Mouse (Mus musculus) spleen, adult 2 months (tissue): ENCODE data around the gene Ccdc97. TPM values are rescaled to one million over a fixed set of nuclear protein-coding genes. Genes with fewer than 3 reads are reported as not detected.

ENCODE experiments used
- DNase-seq, 2 experiments: peaks; one replicate each; pipeline versions ENCODE4 v3.0.0 to v3.0.0-alpha.2; 2012 to 2021; ENCODE audit warnings: low spot score in 2 of 2, low read depth in 1 of 2
- H3K27ac ChIP-seq: fragments of 200-500 bp; 2 replicates; pipeline ENCODE4 v1.5.1; 2012; ENCODE audit warnings: low read length, inconsistent platforms; ENCODE audit not compliant: insufficient read depth
- H3K27me3 ChIP-seq: fragments of 200-500 bp; 2 replicates; pipeline ENCODE4 v1.6.1; 2012; ENCODE audit warnings: mild to moderate bottlenecking, moderate library complexity, low read length, inconsistent platforms; ENCODE audit not compliant: control insufficient read depth, insufficient read depth
- H3K36me3 ChIP-seq: fragments of 200-500 bp; 2 replicates; pipeline ENCODE4 v1.6.1; 2012; ENCODE audit warnings: mild to moderate bottlenecking, low read length, inconsistent platforms; ENCODE audit not compliant: control insufficient read depth, insufficient read depth
- H3K4me1 ChIP-seq: fragments of 200-500 bp; 2 replicates; pipeline ENCODE4 v1.6.1; 2011; ENCODE audit warnings: inconsistent platforms; ENCODE audit not compliant: control insufficient read depth, insufficient read depth, insufficient read length
- H3K4me3 ChIP-seq: fragments of 200-500 bp; 2 replicates; pipeline ENCODE4 v1.5.1; 2011; ENCODE audit warnings: mild to moderate bottlenecking, inconsistent platforms; ENCODE audit not compliant: insufficient read depth, insufficient read length; ENCODE audit errors: extremely low read depth
- CTCF ChIP-seq: fragments of 200-500 bp; IDR thresholded peaks from 2 replicates; pipeline ENCODE4 v1.5.1; 2011; ENCODE audit warnings: mild to moderate bottlenecking, inconsistent platforms; ENCODE audit not compliant: insufficient read depth, insufficient read length, insufficient replicate concordance; ENCODE audit errors: extremely low read depth
- POLR2A ChIP-seq: fragments of 200-500 bp; IDR thresholded peaks from 2 replicates; pipeline ENCODE4 v1.6.1; 2011; ENCODE audit warnings: low read depth, low read length, inconsistent platforms
- WGBS: fragments of 180-500 bp; shearing (Covaris S2); methylation state at CpG from one replicate; pipeline ENCODE4 v1.1.7; 2018; 5-methylcytosine and 5-hydroxymethylcytosine counted together
- polyA plus RNA-seq: library from polyadenylated mRNA; depleted of rRNA; stranded (reverse); fragments of >200 nt; gene quantifications from 2 replicates; pipeline ENCODE4 v1.2.3, GENCODE M21; 2012

Ccdc97 gene
- polyA plus RNA-seq, 1 experiment = 81.5 TPM

- no peak overlapping the region for H3K4me3 ChIP-seq
These were observed 19.0 kb downstream of the Ccdc97 start for GRCm38 (mm10) chr7:25699851-25700250.

GRCm38 (mm10) chr7:25694104-25694503 lies 24.8 kb downstream of the Ccdc97 start:
- DNase-seq = no peak
- Histone ChIP-seq H3K4me3 (no peak overlapping the region), H3K27ac (no peak overlapping the region), H3K4me1 (peaks cover 11% of the 10 kb centered on the region; the same call in 1 of the 2 replicates), H3K36me3 (peaks cover 56% of the 10 kb centered on the region), H3K27me3 (no peaks in the 10 kb centered on the region)
- TF ChIP-seq CTCF (no peak), POLR2A (no peak)
- WGBS = 90% methylated on average over 8 of the region's 8 CpGs

More at GRCm38 (mm10) chr7:25699851-25700250, 19.0 kb downstream of the Ccdc97 start:
- DNase-seq = no peak
- WGBS = 94% methylated on average over 13 of the region's 13 CpGs
- no peaks in the 10 kb centered on the region for H3K4me1 ChIP-seq
- H3K36me3 ChIP-seq = peaks cover 62% of the 10 kb centered on the region
- TF ChIP-seq CTCF (no peak), POLR2A (no peak)
- H3K27ac ChIP-seq = no peak overlapping the region
- no peaks in the 10 kb centered on the region for H3K27me3 ChIP-seq

- DNase-seq = no peak
- TF ChIP-seq CTCF = no peak
- no peak for TF ChIP-seq POLR2A
- H3K27me3 ChIP-seq = no peaks in the 10 kb centered on the region
- WGBS = 42% methylated on average over 5 of the region's 5 CpGs
- H3K4me1 ChIP-seq = peaks cover 19% of the 10 kb centered on the region
- peaks cover 25% of the 10 kb centered on the region for H3K36me3 ChIP-seq
- peak overlapping the region; percentile 89 for H3K27ac ChIP-seq
- H3K4me3 ChIP-seq = peak overlapping the region; percentile 88
These were observed 28.8 kb downstream of the Ccdc97 start for GRCm38 (mm10) chr7:25690051-25690450.

GRCm38 (mm10) chr7:25689603-25690021 lies 29.3 kb downstream of the Ccdc97 start:
- H3K27me3 ChIP-seq = no peaks in the 10 kb centered on the region
- H3K4me3 ChIP-seq = peak overlapping the region; percentile 88
- TF ChIP-seq POLR2A = no peak
- no peak for TF ChIP-seq CTCF
- H3K36me3 ChIP-seq = peaks cover 22% of the 10 kb centered on the region
- 1% methylated on average over 12 of the region's 12 CpGs for WGBS
- peaks cover 24% of the 10 kb centered on the region for H3K4me1 ChIP-seq
- peak in 1 of 2 experiments; percentile 61 for DNase-seq
- H3K27ac ChIP-seq = peak overlapping the region; percentile 89

GRCm38 (mm10) chr7:25688810-25689586 lies 29.9 kb downstream of the Ccdc97 start:
- peaks cover 29% of the 10 kb centered on the region for H3K4me1 ChIP-seq
- peak overlapping the region; percentile 89 for H3K27ac ChIP-seq
- peaks cover 17% of the 10 kb centered on the region for H3K36me3 ChIP-seq
- WGBS = 1% methylated on average over 50 of the region's 52 CpGs
- peak; percentile 73 to 79 for DNase-seq
- TF ChIP-seq CTCF = no peak
- TF ChIP-seq POLR2A = no peak
- H3K27me3 ChIP-seq = no peaks in the 10 kb centered on the region
- H3K4me3 ChIP-seq = peak overlapping the region; percentile 88

- H3K4me1 ChIP-seq = peaks cover 39% of the 10 kb centered on the region
- H3K27ac ChIP-seq = peak overlapping the region; percentile 89
- WGBS = under 1% methylated on average over 47 of the region's 47 CpGs
- peak overlapping the region; percentile 88 for H3K4me3 ChIP-seq
- TF ChIP-seq POLR2A (no peak), CTCF (peak; percentile 42; the same call in 1 of the 2 replicates)
- peak in 1 of 2 experiments; percentile 82 for DNase-seq
- peaks cover 10% of the 10 kb centered on the region; the same call in 1 of the 2 replicates for H3K36me3 ChIP-seq
- no peaks in the 10 kb centered on the region for H3K27me3 ChIP-seq
These were observed 31.0 kb downstream of the Ccdc97 start for GRCm38 (mm10) chr7:25687811-25688401.
